Mouse (Mus musculus): Measurements from ENCODE around the gene Foxp1.

Foxp1 gene

GRCm38 (mm10) chr6:98991900-98992771 is 530.4 kb downstream of the Foxp1 start:
- DNase-seq (ENCODE audit: low spot score) = no peak

- no peak for DNase-seq (ENCODE audit: low spot score)
Observed at GRCm38 (mm10) chr6:98987533-98988169, 534.9 kb downstream of the Foxp1 start.

GRCm38 (mm10) chr6:98985452-98985851 is 537.1 kb downstream of the Foxp1 start:
- no peak for DNase-seq (ENCODE audit: low spot score)

- no peak for DNase-seq (ENCODE audit: low spot score)
Observed at GRCm38 (mm10) chr6:98984626-98985025, 537.9 kb downstream of the Foxp1 start.

- DNase-seq (ENCODE audit: low spot score) = no peak
Observed at GRCm38 (mm10) chr6:98984026-98984425, 538.5 kb downstream of the Foxp1 start.

DNA sequence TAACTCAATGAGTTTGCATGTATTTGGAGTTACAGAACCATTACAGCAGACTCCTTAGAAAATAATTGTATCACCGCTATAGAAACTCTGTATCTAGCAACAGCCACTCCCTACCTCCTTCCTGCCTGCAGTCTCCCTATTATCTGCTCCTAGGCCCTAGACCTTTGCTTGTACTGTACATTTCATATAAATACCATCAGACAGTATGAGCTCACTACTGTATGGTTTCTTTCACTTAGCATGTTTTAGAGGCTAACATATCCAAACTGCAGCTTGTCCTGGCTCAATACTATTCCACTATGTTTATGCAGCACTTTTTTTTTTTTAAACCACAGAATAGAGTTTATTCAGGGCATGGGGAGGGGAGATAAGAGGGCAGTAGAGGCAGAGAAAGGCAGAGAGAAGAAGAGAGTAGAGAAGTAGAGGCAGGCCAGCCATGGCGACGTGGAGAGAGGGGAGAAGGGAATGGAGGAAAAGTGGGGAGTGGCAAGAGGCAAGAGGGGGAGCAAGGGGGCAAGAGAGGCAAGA is 539.1 kb downstream of the Foxp1 start:
- no peak for DNase-seq (ENCODE audit: low spot score)

DNA sequence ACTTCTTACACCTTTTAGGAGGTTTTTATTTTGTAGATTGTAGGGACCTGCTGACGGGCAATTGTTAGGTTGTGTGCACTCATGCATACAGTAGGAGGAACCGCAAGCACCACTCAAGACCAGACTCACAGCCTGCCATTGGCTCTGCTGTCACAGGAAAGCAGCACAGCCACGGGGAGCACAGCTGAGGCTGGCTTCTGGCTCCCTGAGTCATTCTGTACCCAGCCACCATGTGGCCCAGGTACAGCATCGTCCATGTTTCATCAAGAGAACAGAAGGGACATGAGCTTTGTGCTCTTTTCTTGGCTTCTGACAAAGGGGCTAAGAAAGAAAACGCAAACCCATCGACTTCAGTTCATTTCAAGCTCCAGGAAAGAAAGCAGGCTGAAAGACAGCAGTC is 541.3 kb downstream of the Foxp1 start:
- DNase-seq (ENCODE audit: low spot score) = no peak

GRCm38 (mm10) chr6:98980432-98980831 is 542.1 kb downstream of the Foxp1 start:
- no peak for DNase-seq (ENCODE audit: low spot score)

GRCm38 (mm10) chr6:98980001-98980400 is 542.5 kb downstream of the Foxp1 start:
- DNase-seq (ENCODE audit: low spot score) = no peak

- DNase-seq (ENCODE audit: low spot score) = no peak
Observed at GRCm38 (mm10) chr6:98977806-98978205, 544.7 kb downstream of the Foxp1 start.

DNA sequence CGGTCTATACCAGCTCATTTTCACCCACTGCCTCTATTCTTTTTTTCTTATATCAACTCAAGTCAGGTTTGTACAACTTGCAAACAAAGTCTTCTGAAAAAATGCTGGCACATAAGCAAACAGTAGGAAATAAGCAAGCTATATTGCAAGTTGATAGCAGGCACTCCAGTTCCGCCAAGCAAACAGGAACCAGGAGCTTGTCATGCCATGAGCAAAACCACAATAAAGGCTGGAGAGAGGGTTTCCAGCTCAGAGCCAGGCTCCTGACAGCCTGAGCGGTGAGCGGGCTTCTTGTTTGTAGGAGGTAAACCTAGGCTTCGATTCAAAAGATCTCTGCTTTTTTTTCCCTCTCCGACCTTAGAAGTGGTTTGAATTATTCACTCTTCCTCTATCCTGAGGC is 546.6 kb downstream of the Foxp1 start:
- DNase-seq (ENCODE audit: low spot score) = no peak

DNA sequence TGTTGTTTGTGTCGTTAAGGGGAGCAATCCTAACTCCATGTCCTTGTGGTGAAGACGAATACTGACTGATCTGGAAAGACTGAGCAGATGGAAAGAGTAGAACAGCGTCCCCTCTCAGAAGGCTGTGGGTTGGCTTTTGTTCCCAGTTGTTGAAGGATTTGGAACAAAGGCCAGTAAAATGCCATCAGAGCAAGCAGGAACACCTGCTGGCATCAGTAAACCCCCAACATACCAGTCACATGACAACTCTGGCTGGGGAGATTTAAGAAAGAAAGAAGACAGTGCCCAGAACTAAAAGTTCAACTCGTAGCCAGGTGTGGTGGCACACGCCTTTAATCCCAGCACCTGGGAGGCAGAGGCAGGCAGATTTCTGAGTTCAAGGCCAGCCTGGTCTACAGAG is 549.1 kb downstream of the Foxp1 start:
- DNase-seq (ENCODE audit: low spot score) = no peak

- DNase-seq (ENCODE audit: low spot score) = peak; percentile 47
Observed at GRCm38 (mm10) chr6:98972404-98972803, 550.1 kb downstream of the Foxp1 start.

GRCm38 (mm10) chr6:98959333-98959732 is 563.2 kb downstream of the Foxp1 start:
- no peak for DNase-seq (ENCODE audit: low spot score)

- no peak for DNase-seq (ENCODE audit: low spot score)
Observed at GRCm38 (mm10) chr6:98956522-98957169, 565.9 kb downstream of the Foxp1 start.

- DNase-seq (ENCODE audit: low spot score) = no peak
Observed at GRCm38 (mm10) chr6:98955706-98956105, 566.8 kb downstream of the Foxp1 start.

DNA sequence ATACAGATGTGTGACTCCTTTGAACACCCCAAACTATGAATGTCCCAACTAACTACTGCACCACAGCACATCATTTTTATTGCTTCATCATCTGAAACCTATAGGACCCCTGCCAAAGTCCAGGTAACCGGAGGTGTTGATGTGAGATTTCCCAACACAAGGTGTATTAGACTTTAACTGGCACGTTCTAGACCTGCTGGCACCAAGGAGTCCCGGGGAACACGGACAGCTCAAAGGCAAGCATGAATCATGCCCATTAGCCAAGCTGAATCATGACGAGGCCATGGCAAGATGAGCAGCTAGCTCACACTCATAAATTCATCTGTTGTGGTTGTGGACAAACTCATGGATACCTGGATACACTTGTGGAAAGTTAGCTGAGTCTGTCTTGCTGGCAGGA is 568.1 kb downstream of the Foxp1 start:
- DNase-seq (ENCODE audit: low spot score) = no peak

GRCm38 (mm10) chr6:98949703-98950191 is 572.8 kb downstream of the Foxp1 start:
- DNase-seq (ENCODE audit: low spot score) = no peak

- no peak for DNase-seq (ENCODE audit: low spot score)
Observed at GRCm38 (mm10) chr6:98949286-98949685, 573.2 kb downstream of the Foxp1 start.

DNA sequence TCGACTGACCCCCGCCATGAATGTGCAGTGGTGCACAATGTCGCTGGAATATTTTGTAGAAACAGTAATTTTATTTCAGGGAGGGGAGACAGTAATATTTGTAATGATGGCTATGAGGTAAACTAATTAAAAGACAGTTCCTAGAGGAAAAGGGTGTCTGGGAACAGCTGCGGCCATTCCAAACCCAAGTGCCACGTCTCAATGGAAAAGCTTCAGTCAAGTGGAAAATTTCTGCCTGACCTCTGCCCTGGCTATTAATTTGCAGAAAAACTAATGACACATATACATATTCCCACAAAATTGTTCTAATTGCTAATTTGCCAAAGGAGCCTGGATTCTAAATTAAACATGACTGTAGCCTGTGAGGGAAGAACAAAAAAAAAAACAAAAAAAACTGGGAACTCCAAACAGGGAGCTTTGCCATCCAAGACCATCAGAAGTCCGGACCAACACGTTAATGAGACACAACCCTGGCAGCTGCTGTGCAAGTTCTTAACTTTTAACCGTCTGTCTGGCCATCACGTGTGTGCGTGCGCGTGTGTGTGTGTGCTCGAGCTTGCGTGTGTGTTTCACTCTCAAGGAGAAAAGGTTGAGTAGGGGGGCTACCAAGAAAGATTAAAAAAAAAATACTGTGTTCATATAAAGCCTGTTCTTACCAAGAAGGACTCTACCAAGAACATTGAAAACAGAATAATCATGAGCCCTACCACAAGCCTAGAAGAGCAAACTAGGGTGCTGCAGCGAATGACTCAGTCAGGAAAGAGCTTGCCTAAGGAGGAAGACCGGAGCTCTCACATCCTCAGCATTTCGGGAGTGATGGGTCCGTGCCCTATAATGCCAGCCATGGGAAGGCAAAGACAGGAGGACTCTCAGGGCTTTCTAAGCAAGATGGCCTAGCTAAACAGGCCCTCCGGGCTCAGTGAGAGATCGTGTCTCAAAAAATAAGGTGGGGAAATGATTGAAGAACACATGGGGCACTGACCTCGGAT is 574.1 kb downstream of the Foxp1 start:
- DNase-seq (ENCODE audit: low spot score) = no peak

GRCm38 (mm10) chr6:98947486-98948152 is 574.9 kb downstream of the Foxp1 start:
- no peak for DNase-seq (ENCODE audit: low spot score)

Measured in embryo, embryonic 10.5 days (tissue).